Mouse (Mus musculus) urinary bladder, adult 2 months (tissue): ENCODE data around the gene Mab21l1. TPM values are rescaled to one million over a fixed set of nuclear protein-coding genes. Genes with fewer than 3 reads are reported as not detected.

Source experiments
- DNase-seq: peaks from one replicate; pipeline ENCODE4 v3.0.0; 2022; ENCODE audit warnings: low spot score
- polyA plus RNA-seq: library from polyadenylated mRNA; depleted of rRNA; stranded (reverse); fragments of >200 nt; gene quantifications from 2 replicates; pipeline ENCODE4 v1.2.3, GENCODE M21; 2012

The Mab21l1 gene
- polyA plus RNA-seq, 1 experiment = 0.50 TPM

DNA sequence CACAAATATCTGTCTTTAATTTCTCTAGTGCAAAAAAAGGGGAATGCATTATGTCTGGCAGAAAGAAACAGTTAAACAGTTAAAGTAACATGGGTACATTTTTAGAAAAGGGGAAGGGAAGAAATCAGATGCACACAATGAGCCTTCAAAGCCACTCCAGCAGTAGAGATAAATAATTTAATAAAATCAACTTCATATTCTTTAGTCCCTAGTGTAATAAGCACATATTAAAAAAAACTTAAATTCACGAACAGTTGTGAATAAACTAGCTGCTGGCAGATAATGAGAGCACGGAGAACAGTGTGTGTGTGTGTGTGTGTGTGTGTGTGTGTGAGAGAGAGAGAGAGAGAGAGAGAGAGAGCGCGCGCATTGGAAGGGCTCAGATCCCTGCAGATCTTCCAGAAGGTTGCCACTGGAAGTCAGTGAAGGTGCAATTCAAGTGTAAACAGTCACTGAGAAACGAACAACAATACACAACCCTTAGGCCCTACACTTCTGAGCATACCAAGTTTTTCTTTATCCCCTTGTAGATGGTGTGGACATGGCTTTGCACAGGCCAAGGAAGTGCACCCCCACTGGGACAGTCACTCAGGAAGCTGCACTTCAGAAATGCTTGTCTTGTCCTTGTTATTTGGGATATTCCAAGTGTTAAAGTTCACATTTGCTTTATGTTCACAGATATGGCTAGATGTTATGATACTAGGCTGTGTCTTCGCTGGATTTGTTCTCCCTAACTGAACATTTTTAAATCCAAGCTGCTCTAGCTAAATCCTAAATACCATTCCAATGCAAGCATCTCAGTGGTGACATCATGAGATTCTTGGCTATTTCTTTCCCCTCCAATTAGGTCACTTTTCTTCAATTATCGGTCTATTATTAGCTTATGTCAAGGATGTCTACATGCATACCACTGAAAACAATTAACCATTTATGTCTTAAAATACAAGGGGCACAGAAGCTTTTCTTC is 3.3 kb upstream of the Mab21l1 start:
- no peak for DNase-seq

DNA sequence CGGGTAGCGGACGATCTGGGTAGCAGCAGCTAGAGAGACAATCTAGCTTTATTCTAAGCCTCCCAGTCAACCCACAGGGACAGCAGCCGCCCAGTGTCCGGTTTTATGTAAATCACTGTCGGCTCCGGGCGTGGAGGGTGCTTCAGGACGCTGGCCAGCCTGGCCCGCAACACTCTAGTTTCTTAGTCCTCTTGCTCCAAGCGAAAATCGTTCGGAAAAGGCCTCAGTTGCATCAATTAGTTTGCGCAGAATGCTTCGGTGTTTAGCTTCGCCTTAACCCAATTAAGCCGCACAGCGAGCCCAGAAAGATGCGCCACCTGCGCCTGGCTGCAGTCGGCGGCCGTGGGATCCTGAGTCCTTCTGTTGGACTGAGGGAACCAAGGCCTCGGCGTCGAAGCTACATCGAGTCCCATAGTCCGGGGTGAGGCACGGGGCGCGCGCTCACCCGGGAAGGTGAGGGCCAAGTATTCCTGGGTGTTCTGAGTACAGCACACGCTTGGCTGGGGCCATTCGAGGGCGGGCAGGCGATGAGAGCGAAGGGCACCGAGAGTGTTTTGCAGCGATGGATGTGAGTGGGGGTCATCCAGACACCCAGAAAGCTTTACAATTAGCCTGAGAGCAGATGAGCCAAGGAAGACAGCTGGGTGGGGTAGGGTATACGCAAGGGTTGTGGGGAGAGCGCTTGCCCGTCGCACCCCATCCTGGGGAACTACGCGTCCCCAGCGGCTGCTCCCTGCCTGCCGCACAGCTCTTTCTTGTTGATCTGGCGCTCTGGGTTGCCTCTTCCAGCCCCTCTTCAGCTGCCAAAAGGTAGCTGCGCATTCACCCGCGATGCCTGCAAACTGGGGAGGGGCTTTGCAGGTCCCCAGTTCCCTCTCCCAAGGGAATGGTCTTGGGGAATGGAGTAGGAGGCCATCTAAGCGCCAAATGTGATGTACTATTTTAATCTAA is 1.9 kb upstream of the Mab21l1 start:
- no peak for DNase-seq

DNA sequence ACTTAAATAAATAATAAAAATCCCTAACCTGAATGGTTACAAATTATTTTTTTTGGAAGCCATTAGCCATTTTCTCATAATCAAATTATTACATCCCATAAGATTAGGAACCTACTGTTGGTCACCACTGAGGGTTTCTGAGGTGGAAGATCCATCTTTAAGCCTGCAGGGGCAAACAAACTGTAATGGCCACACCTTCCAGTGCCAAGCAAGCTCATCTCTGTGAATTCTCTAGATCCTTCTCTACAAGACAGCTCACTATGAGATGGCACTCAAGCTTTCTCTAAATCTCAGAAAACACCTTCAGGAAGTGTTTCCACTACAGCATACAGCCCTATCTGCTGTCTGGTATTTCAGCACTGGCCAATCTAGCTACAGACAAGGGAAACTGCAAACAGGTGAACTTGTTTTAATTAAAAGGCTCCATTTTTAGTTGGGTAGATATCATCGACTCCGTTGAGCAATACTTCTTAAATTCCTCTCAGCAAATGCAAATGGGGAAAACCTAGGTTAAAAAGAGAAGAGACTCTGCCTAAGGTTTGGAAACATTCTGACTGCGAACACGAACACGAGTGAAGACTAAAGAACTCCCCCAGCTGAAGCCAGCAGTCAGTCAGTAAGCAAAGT is 768 bp upstream of the Mab21l1 start:
- DNase-seq = no peak

DNA sequence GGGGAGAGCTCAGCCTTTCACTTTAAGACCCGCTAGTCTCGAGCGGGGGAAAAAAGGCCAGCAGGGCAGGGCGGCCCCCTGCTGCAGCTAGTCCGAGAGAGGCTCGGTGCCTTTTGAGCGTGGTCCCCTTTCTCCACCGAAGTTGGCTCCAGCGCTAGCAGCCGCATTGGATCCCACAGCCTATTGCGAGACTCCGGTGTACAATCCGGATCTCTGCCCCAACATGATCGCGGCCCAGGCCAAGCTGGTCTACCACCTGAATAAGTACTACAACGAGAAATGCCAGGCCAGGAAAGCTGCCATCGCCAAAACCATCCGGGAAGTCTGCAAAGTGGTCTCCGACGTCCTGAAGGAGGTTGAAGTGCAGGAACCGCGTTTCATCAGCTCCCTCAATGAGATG is 461 bp downstream of the Mab21l1 start:
- peak; percentile 27 for DNase-seq

DNA sequence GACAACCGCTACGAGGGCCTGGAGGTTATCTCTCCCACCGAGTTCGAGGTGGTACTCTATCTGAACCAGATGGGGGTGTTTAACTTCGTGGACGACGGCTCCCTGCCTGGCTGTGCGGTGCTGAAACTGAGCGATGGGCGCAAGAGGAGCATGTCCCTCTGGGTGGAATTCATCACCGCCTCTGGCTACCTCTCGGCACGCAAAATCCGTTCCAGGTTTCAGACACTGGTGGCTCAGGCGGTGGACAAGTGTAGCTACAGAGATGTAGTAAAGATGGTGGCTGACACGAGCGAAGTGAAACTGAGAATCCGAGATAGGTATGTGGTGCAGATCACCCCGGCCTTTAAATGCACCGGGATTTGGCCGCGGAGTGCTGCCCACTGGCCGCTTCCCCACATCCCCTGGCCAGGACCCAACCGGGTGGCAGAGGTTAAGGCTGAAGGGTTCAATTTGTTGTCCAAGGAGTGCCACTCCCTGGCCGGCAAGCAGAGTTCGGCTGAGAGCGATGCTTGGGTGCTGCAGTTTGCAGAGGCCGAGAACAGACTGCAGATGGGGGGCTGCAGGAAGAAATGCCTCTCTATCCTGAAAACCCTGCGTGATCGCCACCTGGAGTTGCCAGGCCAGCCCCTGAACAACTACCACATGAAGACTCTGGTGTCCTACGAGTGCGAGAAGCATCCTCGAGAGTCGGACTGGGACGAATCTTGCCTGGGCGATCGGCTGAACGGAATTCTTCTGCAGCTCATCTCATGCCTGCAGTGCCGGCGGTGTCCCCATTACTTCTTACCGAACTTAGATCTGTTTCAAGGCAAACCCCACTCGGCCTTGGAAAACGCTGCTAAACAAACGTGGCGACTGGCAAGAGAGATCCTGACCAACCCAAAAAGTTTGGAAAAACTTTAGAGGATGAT is 1.1 kb downstream of the Mab21l1 start:
- peak; percentile 27 for DNase-seq

DNA sequence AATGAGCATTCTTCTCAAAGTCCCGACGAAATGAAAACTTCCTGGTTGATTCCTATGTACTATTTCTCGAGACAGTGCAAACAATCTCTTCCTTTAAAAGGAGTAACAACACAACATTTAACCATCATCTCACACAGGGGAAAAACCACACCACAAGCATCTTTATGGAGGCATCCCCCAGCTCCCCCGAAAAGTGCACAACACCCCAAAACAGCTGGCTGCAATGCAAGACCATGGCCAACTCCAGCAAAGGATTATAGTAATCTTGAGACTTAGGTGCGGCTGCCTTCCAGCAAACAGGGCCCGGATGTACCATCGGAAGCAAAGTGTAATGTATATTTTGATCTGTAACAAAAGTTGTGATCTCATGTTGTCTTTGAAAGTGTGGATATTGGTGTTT is 1.8 kb downstream of the Mab21l1 start:
- DNase-seq = no peak

DNA sequence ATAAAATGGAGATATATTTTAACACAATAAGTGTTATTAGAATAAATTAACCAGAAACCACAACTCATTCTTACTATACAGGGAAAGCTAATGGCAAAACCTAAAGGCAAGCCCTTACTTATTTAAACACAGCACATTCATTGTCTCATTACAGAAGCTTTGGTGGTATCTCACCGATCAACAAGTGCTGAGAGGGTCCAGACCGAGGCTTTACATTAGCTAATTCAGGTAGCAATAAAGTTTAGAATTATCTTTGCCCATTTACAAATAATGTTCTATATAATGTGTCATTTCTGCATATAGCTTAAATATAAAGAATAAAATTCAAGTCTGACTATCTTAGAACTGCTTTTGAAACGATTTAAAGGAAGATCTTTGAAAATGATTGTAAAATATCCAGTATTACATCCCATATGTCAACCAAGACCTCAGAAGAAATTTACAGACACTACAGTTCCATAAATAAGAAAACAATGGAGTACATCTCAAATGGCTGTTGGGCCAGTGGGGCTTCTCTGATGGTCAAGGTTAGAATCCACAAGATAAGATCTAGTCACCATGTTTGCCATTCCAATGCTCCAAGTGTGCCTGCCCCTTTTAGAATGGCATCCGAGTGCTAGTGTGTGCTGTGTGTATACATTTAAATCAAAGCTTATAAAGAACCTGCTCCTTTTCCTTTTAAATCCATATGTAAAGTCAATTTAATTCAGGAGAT is 3.1 kb downstream of the Mab21l1 start:
- no peak for DNase-seq

DNA sequence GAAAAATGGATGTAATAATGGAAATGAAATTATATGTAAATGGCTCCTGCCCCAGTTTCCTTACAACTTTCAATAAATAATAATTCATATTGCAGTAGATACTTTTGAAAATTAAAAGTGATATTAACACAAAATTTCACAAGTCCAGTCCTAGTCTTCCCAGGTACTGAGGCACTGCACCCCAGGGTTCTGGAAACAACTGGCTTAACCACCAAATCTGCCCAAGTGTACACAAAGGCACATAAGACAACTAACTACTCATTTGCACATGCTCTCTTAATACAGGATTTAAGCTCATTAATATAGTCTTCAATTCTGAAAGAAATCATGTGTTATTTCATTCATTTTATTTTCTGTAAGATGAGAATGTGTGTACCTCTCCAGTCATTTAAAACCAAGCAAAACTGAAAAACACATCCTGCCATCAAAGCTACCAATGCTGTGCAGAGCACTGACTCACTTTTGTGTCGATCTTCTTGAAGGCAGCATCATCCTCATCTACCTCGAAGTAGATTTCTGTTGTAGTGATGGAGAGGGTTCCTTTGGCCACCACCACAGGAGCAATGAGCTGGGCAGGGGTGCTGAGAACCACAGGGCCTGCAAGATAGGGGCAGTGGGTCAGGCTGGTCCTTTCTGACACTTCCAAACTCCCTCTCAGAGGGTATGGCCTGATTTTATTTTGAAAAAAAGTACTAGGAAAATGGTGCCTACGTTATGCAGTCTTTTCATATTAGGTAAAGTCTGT is 3.8 kb downstream of the Mab21l1 start:
- DNase-seq = no peak

DNA sequence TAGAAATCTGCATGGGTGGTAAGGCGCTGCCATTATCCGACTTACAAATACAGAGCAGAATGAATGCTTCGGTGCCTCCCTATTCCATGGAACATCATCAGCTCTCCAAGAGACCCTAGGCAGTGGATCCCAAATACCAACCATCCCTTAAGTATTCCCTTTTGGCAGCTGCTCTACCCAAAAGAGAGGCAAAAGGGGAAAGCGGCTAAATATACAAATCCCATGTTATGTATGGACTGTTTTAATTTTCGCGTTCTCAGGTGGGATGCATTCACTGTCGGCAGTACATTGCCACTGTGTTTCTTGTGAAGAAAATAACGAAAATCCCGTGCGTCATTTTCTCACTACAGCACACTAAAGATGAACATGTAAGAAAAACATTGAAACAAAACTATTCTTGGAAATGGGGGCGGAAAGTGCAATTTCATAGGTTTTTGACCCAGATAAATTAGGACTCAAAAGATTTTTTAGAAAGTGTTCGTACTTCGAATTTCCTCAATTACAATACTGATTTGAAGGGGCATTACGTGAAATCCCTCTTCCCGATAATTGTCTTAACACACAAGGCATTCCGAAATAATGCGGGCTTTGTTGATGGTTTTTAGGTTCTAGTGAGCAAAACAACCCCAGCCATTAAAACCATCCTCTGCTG is 4.7 kb downstream of the Mab21l1 start:
- DNase-seq = no peak

DNA sequence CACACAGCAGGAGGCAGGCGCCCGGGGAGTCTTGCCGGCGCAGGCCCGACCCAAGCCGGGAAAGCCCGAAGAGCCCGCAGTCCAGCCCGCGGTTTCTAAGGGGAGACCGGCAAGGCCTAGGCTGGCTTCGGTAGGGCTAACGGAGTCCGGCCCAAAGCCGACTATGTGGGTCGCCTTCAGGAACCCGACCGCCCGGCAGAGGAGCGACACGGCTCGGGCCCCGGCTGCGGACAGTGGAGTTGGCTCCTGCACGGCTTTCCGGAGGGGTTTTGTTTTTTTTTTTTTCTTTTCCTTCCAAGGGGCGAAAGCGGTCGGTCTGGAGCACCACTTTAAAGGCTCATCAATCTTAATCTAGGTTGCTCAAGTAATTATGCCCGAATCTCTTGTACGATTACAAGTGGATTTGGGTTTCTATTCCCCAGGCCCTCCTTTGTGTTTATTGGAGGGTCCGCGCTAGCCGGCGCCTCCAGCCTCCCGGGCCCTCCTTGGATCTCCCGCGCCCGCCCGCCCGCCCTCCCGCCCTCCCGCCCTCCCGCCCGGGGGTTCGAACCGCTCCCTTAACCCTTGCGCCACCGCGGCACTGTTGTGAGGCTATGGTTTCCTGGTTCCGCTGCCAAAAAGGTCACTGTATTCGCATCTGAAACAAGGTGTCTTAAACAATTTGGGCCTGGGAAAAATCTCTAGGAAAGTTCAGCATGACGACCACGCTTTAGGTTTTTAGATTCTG is 5.3 kb downstream of the Mab21l1 start:
- peak; percentile 38 for DNase-seq

DNA sequence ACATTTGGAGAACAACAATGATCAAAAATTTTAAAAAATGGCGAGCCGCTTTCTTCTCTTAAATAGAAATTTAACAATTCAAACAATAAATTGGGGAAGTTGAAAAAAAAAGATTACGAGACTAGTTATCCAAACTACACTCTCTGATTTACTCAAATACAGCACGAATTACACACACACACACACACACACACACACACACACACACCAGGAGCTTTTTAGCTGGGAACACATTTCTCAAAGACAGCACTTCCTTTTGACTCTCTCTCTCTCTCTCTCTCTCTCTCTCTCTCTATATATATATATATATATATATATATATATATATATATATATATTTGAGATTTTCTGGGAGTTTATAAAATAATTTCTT is 5.9 kb downstream of the Mab21l1 start:
- no peak for DNase-seq

DNA sequence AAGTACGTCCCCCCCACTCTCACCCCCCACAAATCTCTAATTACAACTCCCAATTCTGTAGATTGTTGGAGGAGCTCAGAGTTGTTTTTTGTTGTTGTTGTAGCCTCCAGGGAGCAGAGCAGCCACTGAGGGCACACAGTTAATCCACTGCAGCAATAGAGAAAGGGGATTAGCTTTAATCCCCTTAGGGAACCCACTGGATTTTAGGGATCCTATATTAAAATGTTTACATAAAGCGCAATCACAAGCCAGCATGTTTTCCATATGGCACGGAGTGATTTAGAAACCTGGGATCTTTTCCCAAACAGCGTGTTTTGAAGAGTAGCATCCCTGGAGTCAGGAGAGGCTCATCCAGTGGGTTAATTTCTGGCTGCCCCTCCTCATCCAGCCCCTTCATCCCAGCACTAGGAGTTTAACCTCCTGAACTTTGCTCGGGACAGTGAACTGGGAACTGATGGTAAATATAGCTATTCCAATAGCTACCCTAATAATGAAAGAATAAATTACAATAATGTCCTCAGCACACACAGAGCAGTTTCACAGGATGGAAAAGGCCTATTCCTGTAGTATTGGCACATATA is 6.4 kb downstream of the Mab21l1 start:
- DNase-seq = no peak

DNA sequence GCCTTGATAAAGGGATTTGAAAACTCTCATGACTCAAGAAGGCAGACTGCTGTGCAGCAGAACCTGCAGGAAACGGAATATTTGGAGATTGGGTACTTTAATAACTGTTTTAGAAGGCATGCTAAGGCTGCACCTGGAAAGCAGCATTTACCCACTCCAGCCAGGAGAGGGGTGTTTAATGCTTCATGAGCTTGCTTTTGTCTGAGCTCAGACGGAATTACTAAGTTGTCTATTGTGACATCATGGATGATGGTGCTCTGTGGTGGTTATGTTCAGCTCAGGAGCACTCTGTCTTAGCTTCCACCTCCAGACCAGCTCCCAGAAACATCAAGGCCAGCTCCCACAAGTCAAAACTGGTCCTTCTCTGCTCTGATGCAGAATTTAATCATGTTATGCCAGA is 7.5 kb downstream of the Mab21l1 start:
- DNase-seq = no peak

DNA sequence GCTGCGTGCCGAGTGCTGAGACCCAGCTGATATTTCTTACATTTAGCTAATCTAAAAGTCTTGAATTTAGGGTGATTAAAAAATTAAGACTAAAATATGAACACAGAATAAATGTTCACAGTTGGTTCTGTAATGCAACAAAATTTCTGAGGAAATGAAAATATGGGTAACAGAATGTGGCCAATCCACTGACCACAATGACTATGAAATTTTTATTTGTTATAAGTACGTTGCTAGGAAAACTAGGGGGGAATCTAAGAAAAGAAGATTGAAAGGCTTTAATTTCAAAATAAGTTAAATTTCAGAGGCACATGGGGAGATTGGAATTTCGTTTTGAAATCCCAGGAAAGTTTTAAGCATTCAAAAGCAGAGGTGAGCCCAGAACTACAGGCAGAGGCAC is 8.3 kb downstream of the Mab21l1 start:
- no peak for DNase-seq

DNA sequence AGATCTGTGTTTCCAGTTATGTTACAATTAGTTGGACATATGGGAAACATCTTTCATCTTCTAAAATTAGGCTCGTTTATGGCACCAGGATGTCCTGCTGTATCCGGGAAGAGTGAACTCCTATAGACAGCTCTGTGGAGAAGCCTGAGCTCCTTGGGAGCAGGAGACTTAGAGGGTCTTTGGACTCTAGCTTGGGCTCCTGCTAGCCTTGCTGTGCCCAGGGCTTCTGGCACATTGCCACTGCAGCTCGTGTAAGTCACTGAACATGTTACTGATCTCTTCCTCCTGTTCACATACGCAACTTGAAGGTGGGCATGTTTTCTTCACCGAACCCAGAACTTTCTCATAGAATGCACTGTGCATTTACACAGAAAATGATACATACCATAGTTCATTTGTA is 9.9 kb downstream of the Mab21l1 start:
- no peak for DNase-seq

DNA sequence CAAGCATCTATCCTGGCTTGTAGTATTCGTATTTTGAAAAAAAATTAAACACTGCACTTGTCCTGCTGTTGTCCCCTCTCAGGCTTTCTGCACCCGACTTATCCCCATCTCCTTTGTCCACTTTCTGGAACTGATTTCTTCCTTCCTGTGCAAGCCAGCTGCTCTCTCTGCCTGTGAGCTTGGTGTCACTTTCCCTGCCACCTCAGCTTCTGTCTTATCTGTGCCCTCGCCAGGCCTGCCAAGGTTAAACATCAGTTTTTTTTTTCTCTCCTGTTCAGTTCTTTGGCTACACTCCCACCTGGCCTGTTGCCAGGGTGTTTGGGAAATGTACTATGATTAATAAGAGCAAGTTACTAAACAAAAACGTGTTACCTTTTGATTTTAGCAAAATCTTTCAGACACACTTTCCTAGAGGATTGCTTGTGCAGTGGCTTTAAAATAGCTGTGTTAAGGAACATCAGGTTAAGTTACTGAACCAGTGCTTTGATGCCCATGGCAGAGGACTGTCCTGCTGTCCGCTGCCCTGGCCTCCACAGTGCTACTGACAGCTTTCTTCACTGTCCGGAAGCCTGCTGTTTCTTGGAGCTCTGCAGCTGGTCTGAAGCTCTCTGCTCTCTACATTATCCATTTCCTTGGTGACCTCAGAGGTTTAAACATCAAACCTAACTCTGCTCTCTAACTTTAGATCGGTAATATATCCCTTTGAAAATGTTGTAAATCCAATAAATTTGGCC is 11.7 kb downstream of the Mab21l1 start:
- no peak for DNase-seq

DNA sequence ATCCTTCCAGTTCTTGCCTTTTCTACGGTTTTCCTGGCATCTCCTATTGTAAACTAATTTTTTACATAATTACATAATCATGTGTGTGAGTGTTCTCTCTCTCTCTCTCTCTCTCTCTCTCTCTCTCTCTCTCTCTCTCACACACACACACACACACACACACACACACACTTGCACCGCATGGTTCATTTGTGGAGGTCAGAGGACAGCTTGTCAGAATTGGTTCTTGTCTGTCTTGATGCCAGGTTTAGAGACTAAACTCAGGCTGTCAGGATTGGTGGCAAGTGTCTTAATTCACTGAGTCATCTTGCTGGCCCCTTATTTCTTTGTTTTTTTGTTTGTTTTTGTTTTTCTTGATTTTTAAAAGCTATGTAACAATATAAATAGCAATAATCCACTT is 12.5 kb downstream of the Mab21l1 start:
- no peak for DNase-seq
